Mouse (Mus musculus): ENCODE data around the gene Rhbdd1. TPM values are rescaled to one million over a fixed set of nuclear protein-coding genes. Genes with fewer than 3 reads are reported as not detected.

The Rhbdd1 gene
- polyA plus RNA-seq, 1 experiment from 2014 or later: 12.7 TPM

DNA sequence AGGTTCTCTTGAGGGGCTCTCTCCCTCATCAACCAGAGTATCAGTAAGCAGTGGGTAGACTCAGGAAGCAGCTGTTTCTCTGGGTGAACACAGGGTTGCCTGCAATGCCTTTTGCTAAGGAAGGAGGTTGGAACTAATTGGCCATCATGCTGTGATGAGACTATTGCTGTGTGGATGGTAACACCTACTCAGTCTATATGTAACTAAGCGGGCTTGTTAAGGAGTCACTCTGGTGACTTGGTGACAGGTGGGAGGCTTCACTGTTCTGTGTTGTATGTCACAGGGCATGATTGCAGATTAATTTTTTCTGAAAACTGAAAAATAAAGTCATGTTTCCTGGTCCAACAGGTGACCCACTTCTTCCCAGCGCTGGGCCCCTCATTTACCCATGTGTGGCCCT lies 36.8 kb downstream of the Rhbdd1 start:
- Histone ChIP-seq H3K4me2 (ENCODE audit: low read depth, low read length) (no peak overlapping the region), H3K4me1 (ENCODE audit: control insufficient read depth, insufficient read depth, low read length) (no peaks in the 10 kb centered on the region), H3K27ac (ENCODE audit: low read length) (no peak overlapping the region), H3K9me3 (ENCODE audit: control insufficient read depth, low read length) (no peaks in the 10 kb centered on the region), H3K36me3 (ENCODE audit: control insufficient read depth, insufficient read depth, low read length) (no peaks in the 10 kb centered on the region; the same call in 1 of the 2 replicates), H3K9ac (ENCODE audit: low read depth, low read length) (no peak overlapping the region), H3K27me3 (replicated peaks; ENCODE audit: control insufficient read depth, insufficient read depth, low read length) (no peaks in the 10 kb centered on the region), H3K4me3 (ENCODE audit: low read length) (no peak overlapping the region)
- 88% methylated on average over 2 of the region's 2 CpGs for WGBS
- no peak for ATAC-seq

DNA sequence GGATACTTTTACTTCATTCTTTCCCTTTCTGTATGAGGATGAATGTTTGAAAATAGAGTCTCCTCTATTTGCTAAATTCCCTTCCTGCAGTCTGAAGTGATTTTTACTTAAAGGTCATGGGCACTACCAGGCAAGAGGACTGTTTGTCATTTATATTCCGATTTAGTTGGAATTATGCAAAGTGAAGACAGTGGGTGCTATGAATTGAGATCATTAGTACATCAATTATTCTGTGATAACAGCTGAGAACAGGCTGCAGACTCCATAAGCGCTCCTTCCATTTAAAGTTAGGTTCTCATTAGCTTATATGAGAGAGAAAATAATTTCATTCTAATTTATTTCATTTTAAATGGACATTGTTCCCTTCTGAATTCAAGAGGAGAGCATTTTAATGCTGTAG lies 37.5 kb downstream of the Rhbdd1 start:
- no peak for ATAC-seq
- no peaks in the 10 kb centered on the region; the same call in 1 of the 2 replicates for H3K36me3 ChIP-seq (ENCODE audit: control insufficient read depth, insufficient read depth, low read length)
- no peaks in the 10 kb centered on the region for H3K9me3 ChIP-seq (ENCODE audit: control insufficient read depth, low read length)
- no peak overlapping the region for H3K27ac ChIP-seq (ENCODE audit: low read length)
- no peak overlapping the region for H3K4me3 ChIP-seq (ENCODE audit: low read length)
- H3K27me3 ChIP-seq (replicated peaks; ENCODE audit: control insufficient read depth, insufficient read depth, low read length): no peaks in the 10 kb centered on the region
- H3K4me1 ChIP-seq (ENCODE audit: control insufficient read depth, insufficient read depth, low read length): peaks cover under 1% of the 10 kb centered on the region; the same call in 1 of the 2 replicates
- WGBS: 72% methylated on average over 2 of the region's 2 CpGs
- no peak overlapping the region for H3K9ac ChIP-seq (ENCODE audit: low read depth, low read length)
- H3K4me2 ChIP-seq (ENCODE audit: low read depth, low read length): no peak overlapping the region

DNA sequence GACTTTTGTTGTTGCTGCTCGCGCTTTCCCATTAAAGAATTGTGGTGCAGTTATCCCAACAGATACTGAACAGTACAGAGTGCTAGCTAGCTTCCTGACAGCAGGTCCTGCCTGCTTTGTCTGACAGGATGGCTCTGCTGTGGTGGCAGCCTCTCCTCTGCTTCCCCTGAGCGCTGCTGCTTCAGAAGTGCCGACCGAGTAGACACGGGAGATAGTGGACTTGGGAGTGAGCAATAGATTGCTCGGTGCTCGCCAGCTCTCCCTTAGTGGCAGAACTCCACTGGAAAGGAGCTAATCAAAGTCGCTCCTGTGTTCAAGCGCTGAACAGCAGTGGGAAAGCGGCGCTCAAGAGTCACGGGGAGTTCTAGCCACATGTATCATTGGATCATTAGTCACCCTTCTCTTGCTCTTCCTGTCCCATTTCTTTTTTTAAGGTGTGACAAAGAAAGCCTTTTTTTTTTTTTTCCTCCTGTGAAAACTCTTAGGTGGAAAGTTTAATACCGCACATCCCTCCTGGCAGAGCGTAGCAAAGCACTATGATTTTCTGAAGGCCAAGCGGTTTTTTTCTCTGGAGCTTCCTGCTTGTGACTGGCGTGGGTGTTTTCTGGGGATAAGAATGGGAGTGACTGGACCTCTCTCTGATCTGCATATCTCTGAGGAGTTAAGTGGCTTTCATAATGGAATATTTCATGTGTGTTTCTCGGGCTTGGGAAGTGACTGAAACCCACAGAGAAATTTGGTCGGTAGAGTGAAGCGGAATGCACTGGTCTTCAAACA lies 42.8 kb downstream of the Rhbdd1 start:
- ATAC-seq: no peak
- Histone ChIP-seq H3K9me3 (ENCODE audit: control insufficient read depth, low read length) (no peaks in the 10 kb centered on the region), H3K36me3 (ENCODE audit: control insufficient read depth, insufficient read depth, low read length) (no peaks in the 10 kb centered on the region), H3K27me3 (replicated peaks; ENCODE audit: control insufficient read depth, insufficient read depth, low read length) (no peaks in the 10 kb centered on the region), H3K4me1 (ENCODE audit: control insufficient read depth, insufficient read depth, low read length) (peaks cover 3% of the 10 kb centered on the region; the same call in 1 of the 2 replicates), H3K4me2 (ENCODE audit: low read depth, low read length) (peak overlapping the region; percentile 11; the same call in 1 of the 2 replicates), H3K27ac (ENCODE audit: low read length) (no peak overlapping the region), H3K4me3 (ENCODE audit: low read length) (no peak overlapping the region), H3K9ac (ENCODE audit: low read depth, low read length) (no peak overlapping the region)
- 57% methylated on average over 20 of the region's 20 CpGs for WGBS

DNA sequence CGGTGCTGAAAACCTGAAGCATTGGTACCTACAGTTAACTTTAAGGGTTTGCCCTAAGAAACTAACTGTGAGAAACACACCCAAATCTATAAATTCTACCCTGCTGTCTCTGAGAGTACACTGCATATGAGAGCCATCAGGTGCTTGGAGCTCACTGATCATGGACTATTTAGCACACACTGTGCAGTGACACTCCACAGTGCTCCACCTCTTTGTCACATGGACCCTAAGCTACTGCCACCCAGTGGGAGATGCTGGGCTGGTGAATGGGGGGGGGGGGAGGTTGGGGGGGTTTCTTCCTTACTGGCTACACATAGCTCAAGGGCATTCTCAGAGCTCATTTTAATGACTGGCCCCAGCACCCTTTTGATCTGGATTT lies 43.4 kb downstream of the Rhbdd1 start:
- peaks cover 3% of the 10 kb centered on the region; the same call in 1 of the 2 replicates for H3K4me1 ChIP-seq (ENCODE audit: control insufficient read depth, insufficient read depth, low read length)
- no peaks in the 10 kb centered on the region for H3K9me3 ChIP-seq (ENCODE audit: control insufficient read depth, low read length)
- H3K27ac ChIP-seq (ENCODE audit: low read length): no peak overlapping the region
- no peak overlapping the region for H3K9ac ChIP-seq (ENCODE audit: low read depth, low read length)
- no peak overlapping the region for H3K4me2 ChIP-seq (ENCODE audit: low read depth, low read length)
- no peak for ATAC-seq
- no peak overlapping the region for H3K4me3 ChIP-seq (ENCODE audit: low read length)
- no peaks in the 10 kb centered on the region for H3K27me3 ChIP-seq (replicated peaks; ENCODE audit: control insufficient read depth, insufficient read depth, low read length)
- WGBS: 82% methylated on average over 1 of the region's 1 CpGs
- no peaks in the 10 kb centered on the region for H3K36me3 ChIP-seq (ENCODE audit: control insufficient read depth, insufficient read depth, low read length)

DNA sequence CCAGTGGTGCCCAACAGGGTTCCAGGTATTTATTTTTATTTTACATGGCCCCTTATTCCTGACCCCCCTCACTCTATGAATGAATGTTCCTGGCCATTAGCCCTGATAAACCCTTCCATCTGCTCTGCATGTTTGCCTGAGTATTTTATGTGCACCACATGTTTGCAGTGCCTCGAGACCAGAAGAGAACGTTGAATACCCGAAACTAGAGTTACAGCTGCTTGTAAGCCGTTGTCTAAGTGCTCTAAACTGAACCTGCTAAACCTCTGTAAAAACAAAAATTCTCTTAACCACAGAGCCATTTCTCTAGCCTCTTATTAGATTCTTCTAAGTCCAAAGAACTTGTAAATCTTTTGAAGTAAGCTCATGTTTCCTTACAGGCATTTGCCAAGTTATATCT lies 45.0 kb downstream of the Rhbdd1 start:
- WGBS: 58% methylated on average over 4 of the region's 4 CpGs
- Histone ChIP-seq H3K4me1 (ENCODE audit: control insufficient read depth, insufficient read depth, low read length) (peaks cover 3% of the 10 kb centered on the region; the same call in 1 of the 2 replicates), H3K27me3 (replicated peaks; ENCODE audit: control insufficient read depth, insufficient read depth, low read length) (no peaks in the 10 kb centered on the region), H3K4me2 (ENCODE audit: low read depth, low read length) (no peak overlapping the region), H3K27ac (ENCODE audit: low read length) (no peak overlapping the region), H3K36me3 (ENCODE audit: control insufficient read depth, insufficient read depth, low read length) (no peaks in the 10 kb centered on the region), H3K9me3 (ENCODE audit: control insufficient read depth, low read length) (no peaks in the 10 kb centered on the region), H3K4me3 (ENCODE audit: low read length) (no peak overlapping the region), H3K9ac (ENCODE audit: low read depth, low read length) (no peak overlapping the region)
- no peak for ATAC-seq

GRCm38 (mm10) chr1:82362165-82362564 lies 45.9 kb downstream of the Rhbdd1 start:
- H3K9ac ChIP-seq (ENCODE audit: low read depth, low read length): no peak overlapping the region
- H3K4me1 ChIP-seq (ENCODE audit: control insufficient read depth, insufficient read depth, low read length): peaks cover 3% of the 10 kb centered on the region; the same call in 1 of the 2 replicates
- ATAC-seq: no peak
- no peaks in the 10 kb centered on the region for H3K9me3 ChIP-seq (ENCODE audit: control insufficient read depth, low read length)
- H3K4me2 ChIP-seq (ENCODE audit: low read depth, low read length): no peak overlapping the region
- no peak overlapping the region for H3K4me3 ChIP-seq (ENCODE audit: low read length)
- H3K27ac ChIP-seq (ENCODE audit: low read length): no peak overlapping the region
- no peaks in the 10 kb centered on the region for H3K36me3 ChIP-seq (ENCODE audit: control insufficient read depth, insufficient read depth, low read length)
- H3K27me3 ChIP-seq (replicated peaks; ENCODE audit: control insufficient read depth, insufficient read depth, low read length): no peaks in the 10 kb centered on the region
- WGBS: 69% methylated on average over 6 of the region's 6 CpGs

- Histone ChIP-seq H3K27me3 (replicated peaks; ENCODE audit: control insufficient read depth, insufficient read depth, low read length) (no peaks in the 10 kb centered on the region), H3K9ac (ENCODE audit: low read depth, low read length) (no peak overlapping the region), H3K4me2 (ENCODE audit: low read depth, low read length) (no peak overlapping the region), H3K9me3 (ENCODE audit: control insufficient read depth, low read length) (no peaks in the 10 kb centered on the region), H3K4me1 (ENCODE audit: control insufficient read depth, insufficient read depth, low read length) (no peaks in the 10 kb centered on the region), H3K36me3 (ENCODE audit: control insufficient read depth, insufficient read depth, low read length) (no peaks in the 10 kb centered on the region), H3K4me3 (ENCODE audit: low read length) (no peak overlapping the region), H3K27ac (ENCODE audit: low read length) (no peak overlapping the region)
- ATAC-seq: no peak
- 74% methylated on average over 7 of the region's 7 CpGs for WGBS
Observed at GRCm38 (mm10) chr1:82364047-82364446, 47.8 kb downstream of the Rhbdd1 start.

DNA sequence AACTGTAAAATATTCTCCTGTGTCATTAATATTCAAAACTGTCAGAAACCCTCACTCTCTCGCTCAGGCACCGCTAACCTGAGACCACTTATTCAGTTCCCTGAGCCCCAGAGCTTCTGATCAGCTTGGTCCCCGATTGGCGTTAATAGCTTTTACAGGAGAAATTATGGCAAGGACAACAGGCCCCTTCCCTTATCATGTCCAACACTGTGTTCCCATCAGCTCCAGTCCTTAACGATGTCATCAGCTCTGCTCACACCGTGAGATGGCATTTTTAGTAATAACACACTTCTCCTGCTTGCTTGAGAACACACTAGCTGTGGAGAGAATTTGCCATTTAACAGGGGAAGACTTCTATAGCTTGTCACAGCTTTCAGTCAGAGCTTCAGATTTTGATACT lies 48.2 kb downstream of the Rhbdd1 start:
- H3K9me3 ChIP-seq (ENCODE audit: control insufficient read depth, low read length): no peaks in the 10 kb centered on the region
- no peak overlapping the region for H3K4me3 ChIP-seq (ENCODE audit: low read length)
- H3K4me2 ChIP-seq (ENCODE audit: low read depth, low read length): no peak overlapping the region
- WGBS: 81% methylated on average over 6 of the region's 6 CpGs
- no peak for ATAC-seq
- H3K27me3 ChIP-seq (replicated peaks; ENCODE audit: control insufficient read depth, insufficient read depth, low read length): no peaks in the 10 kb centered on the region
- no peaks in the 10 kb centered on the region for H3K4me1 ChIP-seq (ENCODE audit: control insufficient read depth, insufficient read depth, low read length)
- no peak overlapping the region for H3K9ac ChIP-seq (ENCODE audit: low read depth, low read length)
- H3K27ac ChIP-seq (ENCODE audit: low read length): no peak overlapping the region
- H3K36me3 ChIP-seq (ENCODE audit: control insufficient read depth, insufficient read depth, low read length): no peaks in the 10 kb centered on the region

DNA sequence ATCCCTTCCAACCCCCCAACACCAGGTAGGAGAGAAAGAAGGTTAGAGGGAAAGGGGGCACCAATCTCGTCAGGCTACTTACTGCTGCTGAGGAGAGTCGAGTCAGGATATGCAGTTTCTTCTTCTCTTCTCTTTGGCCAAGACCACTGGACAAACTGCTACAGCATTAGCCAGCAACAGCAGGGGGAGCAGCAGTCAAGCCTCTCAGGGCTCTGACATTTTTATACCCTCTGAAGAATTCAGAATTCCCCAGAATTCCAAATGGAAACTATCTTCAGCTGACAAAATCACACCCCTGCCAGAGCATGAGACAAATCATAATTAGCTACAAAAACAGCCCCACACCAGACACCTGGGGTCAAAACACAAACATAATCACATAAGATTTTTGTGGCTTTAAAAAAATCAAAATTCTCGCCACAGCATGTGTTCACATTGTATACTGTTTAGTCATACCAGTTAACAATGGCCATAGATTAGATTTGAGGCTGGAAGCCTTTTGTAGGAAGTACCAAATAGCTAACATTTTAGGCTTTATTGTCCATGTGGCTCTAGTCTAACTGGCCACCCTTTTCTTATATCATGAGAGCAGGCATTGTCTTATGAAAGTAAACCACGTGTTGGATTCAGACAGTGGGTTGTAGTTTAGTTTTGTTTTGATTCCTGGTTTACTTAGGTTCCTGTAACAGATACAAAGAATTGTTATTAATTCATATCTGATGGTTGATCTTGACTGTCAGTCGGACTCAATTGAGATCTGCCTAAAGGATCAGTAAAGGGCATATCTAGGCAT lies 55.6 kb downstream of the Rhbdd1 start:
- Histone ChIP-seq H3K9me3 (ENCODE audit: control insufficient read depth, low read length) (no peaks in the 10 kb centered on the region), H3K27me3 (replicated peaks; ENCODE audit: control insufficient read depth, insufficient read depth, low read length) (no peaks in the 10 kb centered on the region), H3K4me2 (ENCODE audit: low read depth, low read length) (no peak overlapping the region), H3K4me3 (ENCODE audit: low read length) (no peak overlapping the region), H3K9ac (ENCODE audit: low read depth, low read length) (no peak overlapping the region), H3K36me3 (ENCODE audit: control insufficient read depth, insufficient read depth, low read length) (no peaks in the 10 kb centered on the region), H3K27ac (ENCODE audit: low read length) (no peak overlapping the region), H3K4me1 (ENCODE audit: control insufficient read depth, insufficient read depth, low read length) (no peaks in the 10 kb centered on the region)
- ATAC-seq: no peak
- WGBS: 76% methylated on average over 5 of the region's 5 CpGs
